Mouse (Mus musculus): ENCODE data around the gene Mturn. TPM values are rescaled to one million over a fixed set of nuclear protein-coding genes. Genes with fewer than 3 reads are reported as not detected.

Gene Mturn
- polyA plus RNA-seq, 2 experiments from 2014 or later: 10.8 to 16.6 TPM

- peak; percentile 28 for ATAC-seq
Observed at GRCm38 (mm10) chr6:54698691-54699476, 17.5 kb downstream of the Mturn start.

- peak; percentile 83 for ATAC-seq
Observed at GRCm38 (mm10) chr6:54699477-54700056, 18.1 kb downstream of the Mturn start.

- no peak for ATAC-seq
Observed at GRCm38 (mm10) chr6:54700516-54700915, 19.1 kb downstream of the Mturn start.

- ATAC-seq: no peak
Observed at GRCm38 (mm10) chr6:54701901-54702300, 20.5 kb downstream of the Mturn start.

GRCm38 (mm10) chr6:54703633-54704538 is 22.5 kb downstream of the Mturn start:
- ATAC-seq: no peak

- no peak for ATAC-seq
Observed at GRCm38 (mm10) chr6:54704539-54704845, 23.1 kb downstream of the Mturn start.

GRCm38 (mm10) chr6:54704847-54705246 is 23.4 kb downstream of the Mturn start:
- no peak for ATAC-seq

GRCm38 (mm10) chr6:54705387-54705909 is 24.0 kb downstream of the Mturn start:
- peak; percentile 95 for ATAC-seq

GRCm38 (mm10) chr6:54706099-54706498 is 24.7 kb downstream of the Mturn start:
- no peak for ATAC-seq

GRCm38 (mm10) chr6:54706611-54707172 is 25.3 kb downstream of the Mturn start:
- ATAC-seq: no peak

GRCm38 (mm10) chr6:54708646-54709045 is 27.2 kb downstream of the Mturn start:
- ATAC-seq: no peak

GRCm38 (mm10) chr6:54715697-54716096 is 34.3 kb downstream of the Mturn start:
- peak; percentile 88 for ATAC-seq

GRCm38 (mm10) chr6:54718779-54719685 is 37.6 kb downstream of the Mturn start:
- peak; percentile 69 for ATAC-seq

GRCm38 (mm10) chr6:54719686-54720310 is 38.4 kb downstream of the Mturn start:
- ATAC-seq: no peak

- ATAC-seq: no peak
Observed at GRCm38 (mm10) chr6:54720512-54721251, 39.3 kb downstream of the Mturn start.

GRCm38 (mm10) chr6:54721252-54721635 is 39.8 kb downstream of the Mturn start:
- ATAC-seq: no peak

GRCm38 (mm10) chr6:54726309-54726708 is 44.9 kb downstream of the Mturn start:
- ATAC-seq: no peak

- ATAC-seq: no peak
Observed at GRCm38 (mm10) chr6:54726796-54727195, 45.4 kb downstream of the Mturn start.

- no peak for ATAC-seq
Observed at GRCm38 (mm10) chr6:54727416-54727815, 46.0 kb downstream of the Mturn start.

GRCm38 (mm10) chr6:54729451-54730105 is 48.2 kb downstream of the Mturn start:
- ATAC-seq: no peak
